Mouse (Mus musculus) c-Kit-positive CD71-positive TER-119-positive erythroid progenitor cells, embryonic 14.5 days (primary cell): Measurements from ENCODE around the gene Gm9125.
"Not testable (repeated sequence)": the region's sequence is repeated elsewhere in the genome, so short reads cannot be mapped to it uniquely, and the experiment has no call there.

Source experiments
- DNase-seq: peaks from one replicate; pipeline ENCODE4 v3.0.0-alpha.2; 2013; ENCODE audit warnings: low spot score

Gm9125 gene

GRCm38 (mm10) chr3:94054785-94055184 is at the start of gene Gm9125:
Gm9125 (minus strand) TSS chr3:94054885.
- DNase-seq, result not testable (repeated sequence)

- DNase-seq, result not testable (repeated sequence)
These were observed 17.9 kb upstream of the Gm9125 start, which contains the start of gene Gm10697 for GRCm38 (mm10) chr3:94072544-94072943. Gm10697 (minus strand) TSS chr3:94072644.

GRCm38 (mm10) chr3:94049566-94050121 is 5.0 kb downstream of the Gm9125 start:
- DNase-seq, result not testable (repeated sequence)

- not testable (repeated sequence) for DNase-seq
These were observed 16.4 kb downstream of the Gm9125 start for GRCm38 (mm10) chr3:94038241-94038640.

- DNase-seq, result not testable (repeated sequence)
These were observed 20.3 kb downstream of the Gm9125 start for GRCm38 (mm10) chr3:94034400-94034799.
